Mouse (Mus musculus) ES-E14 (cell line): Measurements from ENCODE around the gene Il10.

Experiments
- CHD2 ChIP-seq: IDR thresholded peaks from 2 replicates; pipeline ENCODE4 v1.6.1; 2014; ENCODE audit warnings: mild to moderate bottlenecking, low read depth, low read length, inconsistent platforms
- MAFK ChIP-seq: IDR thresholded peaks from 2 replicates; pipeline ENCODE4 v1.6.1; 2014; ENCODE audit warnings: mild to moderate bottlenecking, low read depth, low read length, inconsistent platforms; ENCODE audit not compliant: insufficient read depth
- ZC3H11A ChIP-seq: IDR thresholded peaks from 2 replicates; pipeline ENCODE4 v1.6.1; 2012; ENCODE audit warnings: low read depth, mild to moderate bottlenecking, inconsistent platforms, low read length, borderline replicate concordance
- ZNF384 ChIP-seq: IDR thresholded peaks from 2 replicates; pipeline ENCODE4 v1.6.1; 2012; ENCODE audit warnings: low read depth, low read length, inconsistent platforms

DNA sequence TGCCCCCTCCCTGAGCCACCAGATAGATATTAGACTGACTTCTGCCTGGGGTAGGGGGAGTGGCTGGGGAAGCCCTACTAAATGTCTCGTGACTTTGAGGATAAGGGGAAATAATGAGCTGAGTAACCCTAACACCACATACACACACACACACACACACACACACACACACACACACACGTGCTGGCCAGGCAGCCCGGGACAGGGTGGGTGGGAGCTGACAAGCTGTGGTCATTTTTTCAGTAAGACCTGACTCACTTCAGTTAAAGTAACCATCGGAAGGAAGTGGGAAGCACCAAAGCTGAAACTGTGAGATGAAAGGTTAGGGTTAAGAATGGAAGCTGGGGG is 6.2 kb downstream of the Il10 start:
- TF ChIP-seq MAFK = no peak
- TF ChIP-seq ZC3H11A = no peak
- TF ChIP-seq ZNF384 = no peak
- TF ChIP-seq CHD2 = no peak
